Mouse (Mus musculus) CD8-positive naive resting alpha-beta T cell, adult 2 months (primary cell): ENCODE data around the gene Adam1b.
"Not testable (repeated sequence)": the region's sequence is repeated elsewhere in the genome, so short reads cannot be mapped to it uniquely, and the experiment has no call there.

ENCODE experiments used
- DNase-seq, 2 experiments: peaks; one replicate each; pipeline ENCODE4 v3.0.0; 2022; ENCODE audit warnings: low read depth in 2 of 2, low spot score in 2 of 2

Gene Adam1b

DNA sequence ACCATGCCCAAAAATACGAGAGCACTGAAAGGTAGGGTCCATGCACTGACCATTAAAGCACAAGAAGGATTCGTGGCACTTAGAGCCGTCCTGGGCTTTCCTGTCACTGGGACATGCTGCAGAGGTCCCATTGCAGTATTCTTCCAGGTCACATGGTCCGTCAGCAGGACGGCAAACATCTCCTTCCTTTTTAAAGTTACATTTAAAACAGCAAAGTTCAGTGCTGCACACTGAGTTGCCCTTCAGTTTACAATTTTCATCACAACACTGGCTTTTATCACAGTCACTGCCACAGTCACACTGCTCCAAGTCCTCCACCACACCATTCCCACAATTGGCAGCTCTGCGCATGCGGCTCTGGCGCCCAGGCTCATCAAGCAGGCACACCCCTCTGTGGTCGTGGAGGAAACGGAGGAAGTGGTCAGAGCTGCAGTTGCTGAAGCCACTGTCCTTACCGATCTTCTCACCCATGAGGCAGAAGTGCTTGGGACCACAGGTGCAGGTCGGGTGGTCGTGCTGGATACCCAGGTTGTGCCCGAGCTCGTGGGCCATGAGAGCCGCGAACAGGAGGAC lies 1.7 kb downstream of the Adam1b start:
- not testable (repeated sequence) for DNase-seq

- DNase-seq, result no peak
These were observed 2.5 kb downstream of the Adam1b start for GRCm38 (mm10) chr5:121500719-121501118.

GRCm38 (mm10) chr5:121493305-121493704 lies 9.9 kb downstream of the Adam1b start:
- DNase-seq, result no peak

- DNase-seq, result no peak
These were observed 18.4 kb downstream of the Adam1b start for GRCm38 (mm10) chr5:121484801-121485200.

- DNase-seq, result peak; percentile 14 to 49
These were observed 25.6 kb downstream of the Adam1b start for GRCm38 (mm10) chr5:121477680-121478079.

- no peak for DNase-seq
These were observed 27.2 kb downstream of the Adam1b start for GRCm38 (mm10) chr5:121476040-121476439.

DNA sequence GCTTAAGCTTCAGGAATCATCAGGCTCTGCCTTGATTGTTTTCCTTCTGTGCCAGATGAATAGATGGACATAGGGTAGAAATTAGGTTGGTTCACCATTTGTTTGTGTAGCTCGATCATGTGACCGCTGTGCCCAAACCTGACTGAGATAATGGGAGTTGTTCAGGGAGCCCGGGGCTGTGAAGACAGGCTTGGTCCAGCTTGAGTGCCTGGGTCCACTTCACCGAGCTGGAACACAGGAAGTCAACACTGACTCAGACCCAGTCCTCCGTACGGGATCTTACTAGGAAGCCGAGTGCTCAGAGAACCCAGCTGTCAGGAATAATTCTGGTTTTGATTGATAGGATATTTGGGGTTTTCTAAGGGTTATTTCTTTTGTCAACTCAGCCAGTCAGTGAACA lies 28.6 kb downstream of the Adam1b start:
- no peak for DNase-seq

DNA sequence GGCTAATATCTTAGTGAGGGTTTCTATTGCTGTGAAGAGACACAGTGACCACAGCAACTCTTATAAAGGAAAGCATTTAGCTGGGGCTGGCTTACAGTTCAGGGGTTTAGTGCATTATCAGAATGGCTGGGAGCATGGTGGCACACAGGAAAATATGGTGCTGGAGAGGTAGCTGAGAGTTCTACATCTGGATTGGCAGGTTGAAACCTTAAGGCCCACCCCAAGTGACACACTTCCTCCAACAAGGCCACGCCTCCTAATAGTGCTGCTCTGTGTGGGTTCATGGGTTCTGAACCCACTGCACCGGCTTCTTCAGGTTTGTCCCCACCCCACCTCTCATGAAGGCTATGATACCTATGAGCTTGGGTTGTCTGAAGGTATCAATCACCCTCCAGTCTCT lies 30.8 kb downstream of the Adam1b start:
- no peak for DNase-seq

GRCm38 (mm10) chr5:121469566-121469965 lies 33.7 kb downstream of the Adam1b start:
- no peak for DNase-seq

DNA sequence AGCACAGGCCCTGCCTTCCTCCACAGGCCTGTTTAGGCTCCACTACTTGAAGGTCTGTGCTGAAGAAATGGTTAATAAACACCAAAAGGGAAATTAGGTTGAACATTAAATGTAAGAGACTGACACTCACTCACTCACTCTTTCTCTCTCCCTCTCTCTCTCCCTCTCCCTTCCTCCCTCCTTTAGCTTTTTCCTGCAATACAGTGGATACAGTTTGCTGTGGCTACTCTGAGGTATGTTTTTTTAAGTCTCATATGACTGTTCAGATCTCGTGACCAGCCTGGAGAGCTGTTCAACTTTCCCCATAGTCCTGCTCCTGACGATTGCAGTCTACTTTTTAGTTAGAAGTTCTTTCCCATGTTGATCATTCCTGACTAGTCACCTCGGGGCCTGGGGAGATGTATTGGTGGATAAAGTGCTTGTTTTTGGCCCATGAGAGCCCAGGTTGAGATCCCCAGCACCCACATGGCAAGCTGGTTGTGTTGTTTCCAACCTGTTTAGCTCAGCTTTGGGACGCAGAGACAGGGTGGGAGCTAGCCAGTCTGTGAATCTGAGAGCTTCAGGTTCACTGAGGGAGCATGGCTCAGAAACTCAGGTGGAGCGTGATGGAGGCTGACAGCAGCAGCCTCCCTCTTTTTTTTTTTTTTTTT lies 39.5 kb downstream of the Adam1b start:
- no peak for DNase-seq

- DNase-seq, result no peak
These were observed 40.3 kb downstream of the Adam1b start for GRCm38 (mm10) chr5:121462967-121463366.

DNA sequence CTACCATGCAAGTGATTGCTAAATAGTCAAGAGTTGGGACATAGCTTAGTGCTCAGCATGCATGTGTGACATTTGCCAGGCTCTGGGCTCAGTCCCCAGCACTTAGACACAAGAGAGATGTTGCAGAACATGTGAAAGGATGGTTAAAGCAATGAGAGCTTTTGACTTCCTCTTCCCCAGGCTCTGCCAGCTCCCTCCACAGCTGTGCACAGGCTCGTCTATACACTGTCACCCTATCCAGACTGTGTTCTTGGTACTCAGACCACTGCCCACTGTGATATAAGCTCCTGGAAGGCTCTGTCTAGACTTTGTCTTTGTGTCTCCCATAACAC lies 41.1 kb downstream of the Adam1b start:
- DNase-seq, result no peak

DNA sequence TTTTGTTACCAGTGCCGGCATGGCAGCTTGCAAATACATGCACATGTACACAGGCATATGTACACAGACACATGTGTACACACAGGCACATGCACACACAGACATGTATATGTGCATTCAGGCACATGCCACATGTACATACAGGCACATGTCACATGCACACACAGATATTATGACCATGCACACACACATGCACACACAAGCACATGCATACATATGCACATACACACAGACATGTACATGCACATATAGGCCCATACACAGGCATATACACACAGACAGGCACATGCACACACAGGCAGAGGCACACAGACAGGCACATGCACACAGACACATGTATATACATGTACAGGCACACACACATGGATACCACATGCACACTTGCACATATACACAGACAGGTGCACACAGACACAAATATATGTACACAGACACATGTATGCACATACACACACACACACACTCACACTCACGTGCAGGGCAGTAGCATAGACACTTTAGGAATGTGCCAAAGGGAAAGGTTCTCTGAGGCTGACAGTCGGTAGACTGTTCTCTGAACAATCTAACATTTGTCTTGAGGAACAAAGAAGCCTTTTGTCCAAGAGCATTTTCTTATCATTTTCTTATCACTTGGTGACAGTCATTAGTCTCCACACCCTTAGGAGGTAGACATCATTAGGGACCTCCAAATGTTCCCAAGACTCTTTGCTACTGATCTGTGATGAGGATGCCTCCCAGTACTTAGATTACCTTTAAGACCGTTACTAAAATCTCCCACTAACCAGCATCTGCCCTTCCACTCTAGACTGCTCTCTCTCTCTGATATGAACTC lies 41.7 kb downstream of the Adam1b start:
- DNase-seq, result no peak

- no peak for DNase-seq
These were observed 47.5 kb downstream of the Adam1b start for GRCm38 (mm10) chr5:121455510-121456265.

- DNase-seq, result no peak
These were observed 48.8 kb downstream of the Adam1b start for GRCm38 (mm10) chr5:121454503-121454782.

DNA sequence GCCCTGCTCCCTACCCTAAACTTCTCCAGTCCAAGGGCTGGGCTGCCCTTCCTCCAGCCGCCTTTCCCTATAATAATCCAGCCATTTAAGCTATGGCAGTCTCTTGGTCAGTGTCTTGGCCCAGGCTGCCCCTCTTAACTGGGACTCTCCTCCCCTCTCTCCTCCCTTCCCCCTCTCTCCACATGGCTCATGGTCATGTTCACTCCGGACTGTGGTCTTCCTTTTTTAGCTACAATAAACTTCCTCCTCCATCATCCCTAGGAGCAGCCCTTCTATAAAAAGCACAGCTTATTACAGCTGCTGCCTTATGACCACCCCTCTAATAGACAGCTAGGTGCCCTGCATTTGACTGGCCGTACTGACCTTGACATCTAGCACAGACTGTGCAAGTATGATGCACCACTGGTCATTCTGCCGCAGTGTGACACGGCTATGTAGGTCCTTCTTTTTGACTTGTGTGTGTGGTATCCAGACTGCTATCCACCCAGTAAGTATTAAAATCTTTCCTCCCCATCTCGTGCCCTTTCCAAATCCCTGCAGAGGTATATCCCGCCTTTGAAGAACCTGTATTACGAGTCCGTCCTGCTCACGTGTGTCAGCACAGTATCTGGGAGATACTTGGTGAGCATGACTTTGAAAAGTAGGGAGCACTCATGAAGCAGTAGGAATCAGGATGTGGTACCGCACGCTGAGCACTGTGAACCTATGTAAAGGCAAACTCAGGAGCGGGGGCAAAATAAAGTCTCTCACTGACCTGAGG lies 49.3 kb downstream of the Adam1b start:
- DNase-seq, result no peak

DNA sequence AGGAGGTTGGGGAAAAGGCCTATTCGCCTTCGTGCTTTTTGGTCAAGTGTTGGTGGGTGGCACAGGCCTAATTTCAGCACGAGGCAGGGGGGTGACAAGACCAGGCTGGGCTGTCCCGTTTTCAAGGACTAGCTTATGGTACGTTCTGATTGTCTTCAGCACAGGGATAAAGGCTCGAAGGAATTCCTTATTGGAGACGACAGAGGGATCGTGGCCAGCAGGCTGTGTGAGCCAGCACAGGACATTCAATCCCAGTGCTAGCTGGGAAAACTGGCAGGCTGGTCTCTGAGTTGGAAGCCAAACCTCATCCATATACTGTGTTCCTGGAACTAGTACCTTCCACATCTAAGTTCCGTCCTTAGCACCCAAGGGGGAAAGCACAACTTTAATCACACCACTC lies 50.3 kb downstream of the Adam1b start:
- DNase-seq, result no peak

- DNase-seq, result peak; percentile 99
These were observed 51.0 kb downstream of the Adam1b start, which contains the start of gene Erp29 for GRCm38 (mm10) chr5:121452026-121452869. Gene Erp29 (minus strand): TSS chr5:121452506.

- DNase-seq, result peak in 1 of 2 experiments; percentile 7
These were observed 51.6 kb downstream of the Adam1b start, which contains the start of gene Tmem116 for GRCm38 (mm10) chr5:121451644-121452025. Gene Tmem116 (plus strand): TSS chr5:121451893.

DNA sequence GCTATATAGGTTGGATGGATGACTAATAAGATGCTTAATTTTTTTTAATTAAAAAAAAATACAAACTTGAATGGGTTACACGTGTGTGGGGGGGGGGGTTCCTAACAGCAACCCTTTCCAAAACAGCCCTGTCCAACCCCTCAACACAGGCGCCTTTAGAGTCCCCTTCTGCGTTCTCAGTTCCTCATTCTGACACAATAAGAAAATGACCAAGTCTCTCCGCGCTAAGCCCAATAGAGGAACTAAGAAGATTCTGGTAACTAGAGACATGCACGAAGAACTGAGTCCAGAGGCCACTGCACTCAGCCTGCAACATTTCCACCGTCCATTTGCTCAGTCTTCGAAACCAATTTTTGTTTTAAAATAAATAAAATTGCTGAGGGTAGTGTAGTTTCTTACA lies 52.0 kb downstream of the Adam1b start:
- no peak for DNase-seq
